Mouse (Mus musculus) midbrain, embryonic 11.5 days (tissue): ENCODE measurements around the gene Tenm4. TPM values are rescaled to one million over a fixed set of nuclear protein-coding genes. Genes with fewer than 3 reads are reported as not detected.

Experiments
- ATAC-seq: fragments of 200-750 bp; cut with Nextera tagmentation; 2 replicates; pipeline ENCODE4 v1.8.0; 2017; ENCODE audit warnings: moderate TSS enrichment, moderate library complexity; ENCODE audit not compliant: low FRiP score
- DNase-seq: peaks from one replicate; pipeline ENCODE4 v3.0.0; 2015; ENCODE audit warnings: low spot score; ENCODE audit errors: missing footprints
- H3K27ac ChIP-seq: fragments of 300-500 bp; sonication (generic); 2 replicates; pipeline ENCODE4 v1.5.1; 2014; ENCODE audit warnings: low read depth, low read length
- H3K27me3 ChIP-seq: fragments of 300-500 bp; sonication (generic); 2 replicates; pipeline ENCODE4 v1.6.1; 2014; ENCODE audit warnings: mild to moderate bottlenecking, low read length, moderate library complexity, mixed read lengths; ENCODE audit not compliant: control insufficient read depth, insufficient read depth
- H3K36me3 ChIP-seq: fragments of 300-500 bp; sonication (generic); 2 replicates; pipeline ENCODE4 v1.6.1; 2014; ENCODE audit warnings: mild to moderate bottlenecking, low read length, moderate library complexity, mixed read lengths; ENCODE audit not compliant: control insufficient read depth, insufficient read depth
- H3K4me1 ChIP-seq: fragments of 300-500 bp; sonication (generic); 2 replicates; pipeline ENCODE4 v1.6.1; 2014; ENCODE audit warnings: low read length; ENCODE audit not compliant: control insufficient read depth, insufficient read depth
- H3K4me2 ChIP-seq: fragments of 300-500 bp; sonication (generic); 2 replicates; pipeline ENCODE4 v1.6.1; 2014; ENCODE audit warnings: mild to moderate bottlenecking, moderate library complexity
- H3K4me3 ChIP-seq: fragments of 300-500 bp; sonication (generic); 2 replicates; pipeline ENCODE4 v1.5.1; 2014; ENCODE audit warnings: low read depth, low read length
- H3K9ac ChIP-seq: fragments of 300-500 bp; sonication (generic); 2 replicates; pipeline ENCODE4 v1.6.1; 2014; ENCODE audit warnings: low read length
- H3K9me3 ChIP-seq: fragments of 300-500 bp; sonication (generic); 2 replicates; pipeline ENCODE4 v1.6.1; 2016; ENCODE audit warnings: low read length; ENCODE audit not compliant: control insufficient read depth
- WGBS: fragments of 180-500 bp; shearing (Covaris S2); extraction: QIAGEN DNeasy Blood & Tissue Kit; methylation state at CpG from one replicate; pipeline ENCODE4 v1.1.7; 2014; 5-methylcytosine and 5-hydroxymethylcytosine counted together
- polyA plus RNA-seq: library from polyadenylated mRNA; unstranded; fragments of >200 nt; fragmentation: Nextera tagmentation; extraction: Ambion mirVana; gene quantifications from 2 replicates; pipeline ENCODE4 v1.2.1, GENCODE M21; 2014

Gene Tenm4
- polyA plus RNA-seq, 1 experiment from 2014 or later: 24.8 TPM

GRCm38 (mm10) chr7:96652844-96653243 is 481.8 kb downstream of the Tenm4 start:
- Histone ChIP-seq H3K9me3 (no peaks in the 10 kb centered on the region), H3K4me3 (no peak overlapping the region), H3K4me2 (no peak overlapping the region), H3K4me1 (peaks cover 49% of the 10 kb centered on the region), H3K36me3 (no peaks in the 10 kb centered on the region), H3K27ac (no peak overlapping the region), H3K9ac (no peak overlapping the region), H3K27me3 (peaks cover 37% of the 10 kb centered on the region; the same call in 1 of the 2 replicates)
- no peak for DNase-seq
- ATAC-seq: no peak
- WGBS: 46% methylated on average over 3 of the region's 3 CpGs

- WGBS: 40% methylated on average over 2 of the region's 2 CpGs
- Histone ChIP-seq H3K27me3 (peaks cover 29% of the 10 kb centered on the region; the same call in 1 of the 2 replicates), H3K4me1 (peaks cover 43% of the 10 kb centered on the region), H3K27ac (no peak overlapping the region), H3K4me2 (no peak overlapping the region), H3K36me3 (no peaks in the 10 kb centered on the region), H3K9me3 (no peaks in the 10 kb centered on the region), H3K9ac (no peak overlapping the region), H3K4me3 (no peak overlapping the region)
- DNase-seq (no peak), ATAC-seq (no peak)
Observed at GRCm38 (mm10) chr7:96654206-96654605, 483.2 kb downstream of the Tenm4 start.

- no peak overlapping the region for H3K4me2 ChIP-seq
- H3K36me3 ChIP-seq: no peaks in the 10 kb centered on the region
- H3K9ac ChIP-seq: no peak overlapping the region
- H3K9me3 ChIP-seq: no peaks in the 10 kb centered on the region
- 0 out of 2 replicates have a peak, but pooled peaks have one; percentile 10 for ATAC-seq
- 27% methylated on average over 3 of the region's 3 CpGs for WGBS
- no peak for DNase-seq
- no peak overlapping the region for H3K27ac ChIP-seq
- H3K27me3 ChIP-seq: peaks cover 20% of the 10 kb centered on the region; the same call in 1 of the 2 replicates
- H3K4me1 ChIP-seq: peaks cover 43% of the 10 kb centered on the region
- H3K4me3 ChIP-seq: no peak overlapping the region
Observed at GRCm38 (mm10) chr7:96655096-96655716, 484.2 kb downstream of the Tenm4 start.

DNA sequence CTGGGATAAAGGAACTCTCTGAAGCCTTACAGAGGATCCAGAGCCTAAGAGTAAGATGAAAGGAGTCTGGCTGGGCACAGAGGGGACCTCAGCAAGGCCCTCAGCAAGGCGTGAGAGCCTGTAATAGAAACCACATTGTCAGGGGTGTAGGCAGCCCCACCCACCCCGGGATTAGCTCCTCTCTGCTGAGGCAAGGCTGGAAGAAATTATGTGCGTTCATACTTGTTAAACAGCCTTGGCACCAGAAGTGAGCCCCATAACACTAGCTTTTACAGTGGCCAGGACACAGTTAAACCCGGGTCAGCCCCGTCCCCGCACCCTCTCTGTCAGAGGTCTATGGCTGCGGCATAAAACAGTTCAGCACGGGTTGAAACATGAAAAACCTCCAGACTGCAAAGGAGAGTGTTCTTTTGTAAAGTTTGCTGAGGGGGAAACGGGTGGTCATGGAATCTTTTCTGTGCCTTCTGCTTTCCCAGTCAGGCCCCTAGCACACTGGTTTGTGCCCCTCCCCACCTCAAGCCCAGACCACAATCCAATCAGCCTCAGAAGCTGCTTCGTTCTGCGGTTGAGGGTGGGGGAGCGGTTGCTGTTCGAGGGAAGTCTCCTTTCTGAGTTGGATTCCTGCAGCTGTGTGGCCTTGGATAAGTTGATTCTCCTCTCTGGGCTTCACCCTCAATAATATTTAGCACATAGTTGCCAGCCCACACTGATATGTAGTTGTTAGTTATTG is 486.2 kb downstream of the Tenm4 start:
- peaks cover 6% of the 10 kb centered on the region; the same call in 1 of the 2 replicates for H3K27me3 ChIP-seq
- DNase-seq: peak; percentile 94
- peaks cover 38% of the 10 kb centered on the region for H3K4me1 ChIP-seq

DNA sequence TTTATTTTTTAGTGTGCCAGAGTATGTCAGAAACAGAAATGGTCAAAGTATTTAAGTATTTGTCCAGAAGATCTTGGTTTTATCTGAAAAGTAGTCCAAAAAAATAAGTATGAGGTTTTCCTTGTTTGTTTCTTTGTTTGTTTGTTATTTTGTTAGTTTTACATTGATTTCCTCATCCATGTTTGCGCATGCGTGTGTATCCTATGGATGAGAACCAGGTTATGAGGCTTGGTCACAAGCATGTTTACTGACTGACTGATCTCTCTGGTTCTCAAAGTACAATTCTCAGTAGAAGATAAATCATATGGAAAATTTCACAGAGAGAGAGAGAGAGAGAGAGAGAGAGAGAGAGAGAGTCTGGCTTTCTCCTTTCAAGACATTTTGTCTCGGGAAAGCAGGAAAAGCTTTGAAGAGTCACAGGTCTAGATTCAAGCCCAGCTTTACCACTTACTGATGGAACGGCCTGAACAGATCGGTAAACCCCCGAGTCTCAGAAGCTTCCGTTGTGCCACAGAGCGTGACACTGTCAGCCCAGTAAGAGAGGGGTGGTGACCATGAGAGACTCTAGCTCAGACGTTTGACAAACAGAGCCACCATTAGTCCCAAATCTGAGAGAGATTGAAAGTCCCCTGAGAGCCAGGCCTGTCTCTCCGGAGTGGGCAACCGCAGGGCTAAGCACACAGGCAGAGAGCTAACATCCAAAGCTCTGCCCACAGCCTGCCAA is 487.0 kb downstream of the Tenm4 start:
- H3K9ac ChIP-seq: no peak overlapping the region
- no peaks in the 10 kb centered on the region for H3K36me3 ChIP-seq
- whole genome bisulfite sequencing: 56% methylated on average over 11 of the region's 11 CpGs
- no peak overlapping the region for H3K4me2 ChIP-seq
- DNase-seq (no peak), ATAC-seq (no peak)
- H3K4me1 ChIP-seq: peaks cover 40% of the 10 kb centered on the region
- H3K27ac ChIP-seq: no peak overlapping the region
- peaks cover 6% of the 10 kb centered on the region; the same call in 1 of the 2 replicates for H3K27me3 ChIP-seq
- no peaks in the 10 kb centered on the region for H3K9me3 ChIP-seq
- no peak overlapping the region for H3K4me3 ChIP-seq

More for the DNA sequence above, 486.2 kb downstream of the Tenm4 start:
- no peaks in the 10 kb centered on the region for H3K36me3 ChIP-seq
- no peak overlapping the region for H3K9ac ChIP-seq
- no peak overlapping the region for H3K4me3 ChIP-seq
- WGBS: 4% methylated on average over 13 of the region's 13 CpGs
- H3K4me2 ChIP-seq: no peak overlapping the region
- no peak overlapping the region for H3K27ac ChIP-seq
- H3K9me3 ChIP-seq: no peaks in the 10 kb centered on the region
- ATAC-seq: no peak

DNA sequence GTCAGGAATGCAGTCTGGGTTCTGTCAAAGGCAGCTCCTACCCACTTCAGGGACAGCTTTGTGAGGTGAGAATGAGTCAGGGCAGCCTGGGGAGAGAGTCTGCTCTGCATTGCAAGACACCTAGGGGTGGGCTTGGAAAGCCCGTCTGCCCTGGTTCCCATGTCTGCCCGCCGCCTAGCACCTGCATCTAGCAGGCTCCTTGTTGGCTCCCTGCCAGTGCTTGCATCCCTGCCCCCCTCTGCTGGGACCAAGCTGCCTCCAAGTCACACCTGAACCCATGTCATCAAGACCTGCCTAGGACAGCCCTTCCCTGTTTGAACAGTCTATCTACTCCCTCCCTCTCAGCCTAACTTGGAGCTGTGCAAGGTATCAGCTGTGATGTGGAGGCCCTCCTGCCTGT is 489.9 kb downstream of the Tenm4 start:
- H3K27ac ChIP-seq: no peak overlapping the region
- no peak overlapping the region for H3K9ac ChIP-seq
- no peaks in the 10 kb centered on the region for H3K36me3 ChIP-seq
- no peaks in the 10 kb centered on the region for H3K9me3 ChIP-seq
- no peaks in the 10 kb centered on the region; the same call in 1 of the 2 replicates for H3K27me3 ChIP-seq
- 79% methylated on average over 3 of the region's 3 CpGs for WGBS
- ATAC-seq (peak; percentile 41; the same call in 1 of the 2 replicates), DNase-seq (no peak)
- peaks cover 30% of the 10 kb centered on the region for H3K4me1 ChIP-seq
- no peak overlapping the region for H3K4me2 ChIP-seq
- no peak overlapping the region for H3K4me3 ChIP-seq

DNA sequence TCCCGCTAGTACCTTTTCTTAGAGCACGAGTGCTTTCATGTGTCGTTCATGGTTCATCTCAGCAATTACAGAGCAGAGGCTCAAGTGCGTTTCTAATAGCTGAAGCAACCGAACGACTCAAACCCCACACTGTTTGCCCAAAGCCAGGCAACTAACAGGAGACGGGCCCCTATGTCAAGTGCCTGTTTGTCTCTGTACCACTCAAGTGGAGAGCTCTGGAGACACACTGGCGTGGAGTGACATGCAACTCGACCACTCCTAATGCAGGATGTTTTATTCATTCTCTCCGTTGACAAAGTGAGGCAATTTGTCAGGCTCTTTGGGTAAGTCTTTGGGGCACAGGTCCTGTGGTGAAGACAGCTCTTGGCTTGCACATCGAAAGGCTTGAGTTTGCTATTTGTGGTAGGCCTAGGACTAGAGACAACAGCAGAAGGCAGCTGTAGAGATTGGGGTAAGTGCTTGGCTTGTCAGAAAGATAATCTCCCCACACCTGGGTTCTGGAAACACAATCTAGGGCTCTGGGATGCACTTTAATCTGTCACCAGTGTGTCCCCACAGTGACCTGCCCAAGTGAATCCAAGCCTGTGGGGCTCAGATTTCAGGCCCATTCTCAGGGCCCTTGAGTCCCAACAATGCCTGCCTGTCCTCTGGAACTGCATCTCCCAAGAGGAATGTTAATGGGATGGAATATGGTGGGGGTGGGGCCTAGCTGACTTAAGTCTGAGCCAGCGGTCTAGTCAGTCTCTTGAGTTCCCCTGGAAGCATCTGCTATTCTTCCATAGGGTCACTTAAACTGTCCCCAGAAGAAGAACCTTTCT is 490.5 kb downstream of the Tenm4 start:
- Histone ChIP-seq H3K4me1 (peaks cover 30% of the 10 kb centered on the region), H3K4me2 (no peak overlapping the region), H3K27me3 (peaks cover 3% of the 10 kb centered on the region; the same call in 1 of the 2 replicates), H3K4me3 (no peak overlapping the region), H3K36me3 (no peaks in the 10 kb centered on the region), H3K27ac (no peak overlapping the region), H3K9ac (no peak overlapping the region), H3K9me3 (no peaks in the 10 kb centered on the region)
- ATAC-seq (peak; percentile 63; the same call in 1 of the 2 replicates), DNase-seq (no peak)
- 52% methylated on average over 12 of the region's 12 CpGs for WGBS

DNA sequence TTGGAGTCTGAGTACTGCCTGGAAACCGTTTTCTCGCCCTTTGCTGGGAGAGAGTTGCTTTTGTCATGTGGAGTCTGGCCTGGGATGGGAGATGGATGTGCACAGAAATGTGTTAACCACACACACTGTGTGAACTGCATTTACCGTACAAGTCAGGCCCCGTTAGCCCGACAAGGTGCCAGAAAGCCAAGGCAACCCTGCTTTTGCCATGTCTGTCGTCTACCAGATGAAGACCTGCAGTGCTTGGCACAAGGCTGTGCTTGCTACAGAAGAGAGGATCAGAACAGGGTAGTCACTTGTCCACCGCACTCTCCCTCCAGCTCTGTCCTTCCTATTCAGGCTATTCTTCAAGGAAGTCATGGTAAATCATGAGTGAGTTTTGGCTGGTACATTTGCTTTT is 492.3 kb downstream of the Tenm4 start:
- Histone ChIP-seq H3K27ac (no peak overlapping the region), H3K27me3 (peaks cover 6% of the 10 kb centered on the region; the same call in 1 of the 2 replicates), H3K4me1 (peaks cover 21% of the 10 kb centered on the region)

More for the DNA sequence above, 492.3 kb downstream of the Tenm4 start:
- Histone ChIP-seq H3K9me3 (no peaks in the 10 kb centered on the region), H3K9ac (no peak overlapping the region), H3K4me2 (no peak overlapping the region), H3K36me3 (no peaks in the 10 kb centered on the region), H3K4me3 (no peak overlapping the region)
- no peak for ATAC-seq
- no peak for DNase-seq
- WGBS: 79% methylated on average over 7 of the region's 7 CpGs
